17 mouse cellular contexts compared by ENCODE assay signal in genomic region chr8:44408462-44408861, GRCm38 (mm10).
A peak's percentile ranks its signal among the peaks of the same experiment; 100 is the strongest.
DNase-seq lines count a peak whose midpoint lies in the region; ATAC-seq lines count a peak whose summit lies in the region.
"Had no signal": no experiment of that assay in that cellular context is flagged by ENCODE, and none has a peak within 500 bp of the region (broad histone marks: within the 10 kb centered on the region; RNA-seq: fewer than 3 reads in every experiment).

No protein-coding gene starts in this region.

- peak; percentile 96 for ATAC-seq in frontal cortex, adult (ENCODE audit: low TSS enrichment)
- ATAC-seq: activated CD4-positive, CD25-positive, alpha-beta regulatory T cell, adult 4 months; forebrain, embryonic 14.5 days; forebrain, postnatal 0 days had no signal

- no peak for DNase-seq in frontal cortex, postnatal 14 days (ENCODE audit: low spot score in 2 of 2)
- peak; percentile 23 for DNase-seq in left cerebral cortex, adult 11 months (ENCODE audit: low spot score)
- no peak for DNase-seq in left cerebral cortex, postnatal 10 days (ENCODE audit: extremely low spot score in 1 of 2, low spot score in 2 of 2)
- DNase-seq in right cerebral cortex, adult 2 months (ENCODE audit: low spot score in 2 of 2), result peak; percentile 14 to 16
- DNase-seq in right cerebral cortex, postnatal 14 days, result no peak
- DNase-seq: adrenal gland, adult 8-10 months; adrenal gland, postnatal 25 days; cerebellum, adult 2 months; cerebellum, adult 9-11 months; cerebellum, postnatal 25 days; forebrain, postnatal 0 days; gastrocnemius, adult 2 months; gastrocnemius, postnatal 14 days; heart, adult 11 months had no signal

- intact Hi-C loops in left cerebral cortex, postnatal 10 days (cut with DNase I), result no loop called here

Comparison
In these comparisons a context has a peak if more than half of its experiments do, and no peak if none do; other contexts are left out.
1. DNase-seq: peak in left cerebral cortex, adult 11 months (single experiment) and right cerebral cortex, adult 2 months (2 of 2); none in frontal cortex, postnatal 14 days (0 of 2), left cerebral cortex, postnatal 10 days (0 of 2) and right cerebral cortex, postnatal 14 days (single experiment).